Mouse (Mus musculus): Measurements from ENCODE around the gene Adamtsl4. TPM values are rescaled to one million over a fixed set of nuclear protein-coding genes. Genes with fewer than 3 reads are reported as not detected.
A peak's percentile ranks its signal among the peaks of the same experiment; 100 is the strongest.

The Adamtsl4 gene
- polyA plus RNA-seq, 1 experiment from 2014 or later: 7.0 TPM

GRCm38 (mm10) chr3:95636072-95636471 is 51.6 kb downstream of the Adamtsl4 start:
- Histone ChIP-seq H3K27ac (replicated peaks in 1 of 2; ENCODE audit: control insufficient read depth in 1 of 2, insufficient read depth in 1 of 2, low read depth in 2 of 2, low read length in 2 of 2) (no peak overlapping the region), H3K9me3 (ENCODE audit: control insufficient read depth, low read length) (no peaks in the 10 kb centered on the region), H3K4me2 (ENCODE audit: low read length) (no peak overlapping the region), H3K27me3 (ENCODE audit: control insufficient read depth, insufficient read depth, low read length) (no peaks in the 10 kb centered on the region), H3K9ac (ENCODE audit: low read length) (no peak overlapping the region), H3K4me3 (ENCODE audit: control insufficient read depth in 1 of 2, insufficient read depth in 1 of 2, low read depth in 1 of 2, low read length in 2 of 2) (no peak overlapping the region), H3K4me1 (ENCODE audit: control insufficient read depth in 2 of 2, insufficient read depth in 2 of 2, low read length in 2 of 2) (peaks cover 0 to 6% of the 10 kb centered on the region in 2 experiments; a peak in 2 of 4 replicates), H3K36me3 (ENCODE audit: control insufficient read depth, insufficient read depth, low read length) (peaks cover 72% of the 10 kb centered on the region)
- no peak for ATAC-seq (ENCODE audit: insufficient number of reproducible peaks, insufficient read depth, low FRiP score, low read depth)
- 54% methylated on average over 4 of the region's 4 CpGs for WGBS

- Histone ChIP-seq H3K9me3 (ENCODE audit: control insufficient read depth, low read length) (no peaks in the 10 kb centered on the region), H3K27ac (replicated peaks in 1 of 2; ENCODE audit: control insufficient read depth in 1 of 2, insufficient read depth in 1 of 2, low read depth in 2 of 2, low read length in 2 of 2) (no peak overlapping the region), H3K36me3 (ENCODE audit: control insufficient read depth, insufficient read depth, low read length) (peaks cover 77% of the 10 kb centered on the region), H3K4me2 (ENCODE audit: low read length) (no peak overlapping the region), H3K27me3 (ENCODE audit: control insufficient read depth, insufficient read depth, low read length) (no peaks in the 10 kb centered on the region), H3K4me1 (ENCODE audit: control insufficient read depth in 2 of 2, insufficient read depth in 2 of 2, low read length in 2 of 2) (peaks cover 0 to 6% of the 10 kb centered on the region in 2 experiments; a peak in 2 of 4 replicates), H3K4me3 (ENCODE audit: control insufficient read depth in 1 of 2, insufficient read depth in 1 of 2, low read depth in 1 of 2, low read length in 2 of 2) (no peak overlapping the region), H3K9ac (ENCODE audit: low read length) (no peak overlapping the region)
- WGBS: 66% methylated on average over 4 of the region's 4 CpGs
- no peak for ATAC-seq (ENCODE audit: insufficient number of reproducible peaks, insufficient read depth, low FRiP score, low read depth)
Measured at GRCm38 (mm10) chr3:95635636-95636035, 52.1 kb downstream of the Adamtsl4 start.

- Histone ChIP-seq H3K4me1 (ENCODE audit: control insufficient read depth in 2 of 2, insufficient read depth in 2 of 2, low read length in 2 of 2) (peaks cover 0 to 6% of the 10 kb centered on the region in 2 experiments; a peak in 2 of 4 replicates), H3K4me2 (ENCODE audit: low read length) (no peak overlapping the region), H3K36me3 (ENCODE audit: control insufficient read depth, insufficient read depth, low read length) (peaks cover 94% of the 10 kb centered on the region), H3K9me3 (ENCODE audit: control insufficient read depth, low read length) (no peaks in the 10 kb centered on the region), H3K27me3 (ENCODE audit: control insufficient read depth, insufficient read depth, low read length) (no peaks in the 10 kb centered on the region), H3K9ac (ENCODE audit: low read length) (no peak overlapping the region), H3K4me3 (ENCODE audit: control insufficient read depth in 1 of 2, insufficient read depth in 1 of 2, low read depth in 1 of 2, low read length in 2 of 2) (no peak overlapping the region), H3K27ac (replicated peaks in 1 of 2; ENCODE audit: control insufficient read depth in 1 of 2, insufficient read depth in 1 of 2, low read depth in 2 of 2, low read length in 2 of 2) (peak overlapping the region; percentile 35 to 45; a peak in 3 of 4 replicates)
- 61% methylated on average over 12 of the region's 12 CpGs for WGBS
- ATAC-seq (ENCODE audit: insufficient number of reproducible peaks, insufficient read depth, low FRiP score, low read depth): no peak
Measured at GRCm38 (mm10) chr3:95632648-95633588, 54.8 kb downstream of the Adamtsl4 start.

DNA sequence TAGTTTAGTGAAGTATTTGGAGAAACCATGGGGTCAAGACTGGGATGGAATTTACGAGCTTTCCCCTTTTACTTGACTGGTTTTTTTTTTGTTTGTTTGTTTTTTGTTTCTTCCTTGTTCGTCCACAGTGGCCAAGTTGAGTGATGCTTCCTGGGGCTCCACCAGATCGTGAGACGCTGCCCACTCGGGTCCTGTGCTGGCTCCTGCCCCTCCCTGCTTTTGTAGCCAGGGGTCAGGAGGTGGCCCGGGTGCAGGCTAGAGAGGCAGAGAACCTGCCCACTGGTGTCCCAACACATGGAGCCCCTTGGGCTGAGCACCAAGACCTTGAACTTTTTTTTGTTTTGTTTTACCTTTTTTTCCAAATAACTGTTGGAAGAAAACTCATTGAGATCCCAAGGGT is 56.4 kb downstream of the Adamtsl4 start:
- peaks cover 97% of the 10 kb centered on the region for H3K36me3 ChIP-seq (ENCODE audit: control insufficient read depth, insufficient read depth, low read length)
- WGBS: 70% methylated on average over 6 of the region's 6 CpGs
- H3K9ac ChIP-seq (ENCODE audit: low read length): no peak overlapping the region
- H3K4me1 ChIP-seq (ENCODE audit: control insufficient read depth in 2 of 2, insufficient read depth in 2 of 2, low read length in 2 of 2): peaks cover 0 to 10% of the 10 kb centered on the region in 2 experiments; a peak in 2 of 4 replicates
- H3K27ac ChIP-seq (replicated peaks in 1 of 2; ENCODE audit: control insufficient read depth in 1 of 2, insufficient read depth in 1 of 2, low read depth in 2 of 2, low read length in 2 of 2): no peak overlapping the region
- H3K9me3 ChIP-seq (ENCODE audit: control insufficient read depth, low read length): no peaks in the 10 kb centered on the region
- no peaks in the 10 kb centered on the region for H3K27me3 ChIP-seq (ENCODE audit: control insufficient read depth, insufficient read depth, low read length)
- ATAC-seq (ENCODE audit: insufficient number of reproducible peaks, insufficient read depth, low FRiP score, low read depth): no peak
- no peak overlapping the region for H3K4me3 ChIP-seq (ENCODE audit: control insufficient read depth in 1 of 2, insufficient read depth in 1 of 2, low read depth in 1 of 2, low read length in 2 of 2)
- no peak overlapping the region for H3K4me2 ChIP-seq (ENCODE audit: low read length)

DNA sequence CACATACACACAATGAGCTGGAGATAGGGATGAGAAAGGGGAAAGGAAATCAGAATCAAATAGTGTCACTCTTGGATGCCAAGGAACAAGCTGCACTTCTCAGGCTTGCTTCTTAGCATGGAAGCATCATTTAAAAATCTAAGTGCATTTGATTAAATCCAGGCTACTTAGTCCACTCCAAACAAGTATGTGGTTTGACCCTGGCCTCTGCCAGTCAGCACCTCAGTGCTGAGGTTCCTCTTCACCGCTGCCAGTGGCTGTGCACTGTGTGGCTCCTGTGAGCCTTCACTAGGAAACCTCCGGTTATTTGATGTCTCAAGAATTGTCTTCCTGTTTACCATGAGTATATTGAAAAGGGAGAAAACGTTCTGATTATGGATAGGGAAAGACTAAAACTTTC is 56.9 kb downstream of the Adamtsl4 start:
- no peak overlapping the region for H3K9ac ChIP-seq (ENCODE audit: low read length)
- H3K36me3 ChIP-seq (ENCODE audit: control insufficient read depth, insufficient read depth, low read length): peaks cover 96% of the 10 kb centered on the region
- no peak overlapping the region for H3K4me2 ChIP-seq (ENCODE audit: low read length)
- ATAC-seq (ENCODE audit: insufficient number of reproducible peaks, insufficient read depth, low FRiP score, low read depth): no peak
- H3K27ac ChIP-seq (replicated peaks in 1 of 2; ENCODE audit: control insufficient read depth in 1 of 2, insufficient read depth in 1 of 2, low read depth in 2 of 2, low read length in 2 of 2): no peak overlapping the region
- peaks cover 0 to 15% of the 10 kb centered on the region in 2 experiments; a peak in 3 of 4 replicates for H3K4me1 ChIP-seq (ENCODE audit: control insufficient read depth in 2 of 2, insufficient read depth in 2 of 2, low read length in 2 of 2)
- WGBS: 78% methylated on average over 3 of the region's 3 CpGs
- H3K27me3 ChIP-seq (ENCODE audit: control insufficient read depth, insufficient read depth, low read length): no peaks in the 10 kb centered on the region
- H3K9me3 ChIP-seq (ENCODE audit: control insufficient read depth, low read length): no peaks in the 10 kb centered on the region
- no peak overlapping the region for H3K4me3 ChIP-seq (ENCODE audit: control insufficient read depth in 1 of 2, insufficient read depth in 1 of 2, low read depth in 1 of 2, low read length in 2 of 2)

GRCm38 (mm10) chr3:95629755-95630154 is 58.0 kb downstream of the Adamtsl4 start:
- Histone ChIP-seq H3K27ac (replicated peaks in 1 of 2; ENCODE audit: control insufficient read depth in 1 of 2, insufficient read depth in 1 of 2, low read depth in 2 of 2, low read length in 2 of 2) (no peak overlapping the region), H3K36me3 (ENCODE audit: control insufficient read depth, insufficient read depth, low read length) (peaks cover 86% of the 10 kb centered on the region), H3K4me1 (ENCODE audit: control insufficient read depth in 2 of 2, insufficient read depth in 2 of 2, low read length in 2 of 2) (peaks cover 0 to 18% of the 10 kb centered on the region in 2 experiments; a peak in 3 of 4 replicates), H3K4me2 (ENCODE audit: low read length) (no peak overlapping the region), H3K9ac (ENCODE audit: low read length) (no peak overlapping the region), H3K27me3 (ENCODE audit: control insufficient read depth, insufficient read depth, low read length) (no peaks in the 10 kb centered on the region), H3K4me3 (ENCODE audit: control insufficient read depth in 1 of 2, insufficient read depth in 1 of 2, low read depth in 1 of 2, low read length in 2 of 2) (no peak overlapping the region), H3K9me3 (ENCODE audit: control insufficient read depth, low read length) (no peaks in the 10 kb centered on the region)
- ATAC-seq (ENCODE audit: insufficient number of reproducible peaks, insufficient read depth, low FRiP score, low read depth): no peak
- 69% methylated on average over 4 of the region's 4 CpGs for WGBS

GRCm38 (mm10) chr3:95627763-95628162 is 60.0 kb downstream of the Adamtsl4 start:
- WGBS: 81% methylated on average over 5 of the region's 5 CpGs
- no peaks in the 10 kb centered on the region for H3K27me3 ChIP-seq (ENCODE audit: control insufficient read depth, insufficient read depth, low read length)
- peaks cover 0 to 21% of the 10 kb centered on the region in 2 experiments; a peak in 3 of 4 replicates for H3K4me1 ChIP-seq (ENCODE audit: control insufficient read depth in 2 of 2, insufficient read depth in 2 of 2, low read length in 2 of 2)
- ATAC-seq (ENCODE audit: insufficient number of reproducible peaks, insufficient read depth, low FRiP score, low read depth): no peak
- peak overlapping the region; percentile 18; the same call in 1 of the 2 replicates for H3K9ac ChIP-seq (ENCODE audit: low read length)
- no peaks in the 10 kb centered on the region for H3K9me3 ChIP-seq (ENCODE audit: control insufficient read depth, low read length)
- H3K4me2 ChIP-seq (ENCODE audit: low read length): no peak overlapping the region
- H3K4me3 ChIP-seq (ENCODE audit: control insufficient read depth in 1 of 2, insufficient read depth in 1 of 2, low read depth in 1 of 2, low read length in 2 of 2): no peak overlapping the region
- no peak overlapping the region for H3K27ac ChIP-seq (replicated peaks in 1 of 2; ENCODE audit: control insufficient read depth in 1 of 2, insufficient read depth in 1 of 2, low read depth in 2 of 2, low read length in 2 of 2)
- peaks cover 67% of the 10 kb centered on the region for H3K36me3 ChIP-seq (ENCODE audit: control insufficient read depth, insufficient read depth, low read length)
